Mouse (Mus musculus) ES-E14 (cell line): ENCODE measurements around the gene Rabepk. TPM values are rescaled to one million over a fixed set of nuclear protein-coding genes. Genes with fewer than 3 reads are reported as not detected.

Experiments
- DNase-seq: peaks from one replicate; pipeline ENCODE4 v3.0.0-alpha.2; 2013; ENCODE audit warnings: low read depth, low spot score
- H3K27ac ChIP-seq: 2 replicates; pipeline ENCODE4 v1.5.1; 2012; ENCODE audit warnings: low read depth, mild to moderate bottlenecking, low read length, moderate library complexity, mixed read lengths; ENCODE audit not compliant: poor library complexity, insufficient read depth, severe bottlenecking
- H3K36me3 ChIP-seq: 2 replicates; pipeline ENCODE4 v1.6.1; 2012; ENCODE audit warnings: mild to moderate bottlenecking, low read length, moderate library complexity, mixed read lengths; ENCODE audit not compliant: control insufficient read depth, poor library complexity, insufficient read depth, severe bottlenecking
- H3K4me1 ChIP-seq, 2 experiments: fragments of 150-350 bp in 1 of 2; sonication (generic) in 1 of 2; 2 replicates each; pipeline ENCODE4 v1.6.1; 2012; ENCODE audit warnings: low read length in 2 of 2, mild to moderate bottlenecking in 1 of 2, mixed read lengths in 1 of 2; ENCODE audit not compliant: control insufficient read depth in 2 of 2, insufficient read depth in 2 of 2, poor library complexity in 1 of 2
- H3K4me3 ChIP-seq, 2 experiments: fragments of 150-350 bp in 1 of 2; sonication (generic) in 1 of 2; 2 replicates each; pipeline ENCODE4 v1.5.1; 2012; ENCODE audit warnings: low read length in 2 of 2, low read depth in 1 of 2, mild to moderate bottlenecking in 1 of 2, mixed read lengths in 1 of 2; ENCODE audit not compliant: insufficient read depth in 1 of 2, poor library complexity in 1 of 2, severe bottlenecking in 1 of 2
- H3K9ac ChIP-seq: 2 replicates; pipeline ENCODE4 v1.6.1; 2012; ENCODE audit warnings: low read depth, mild to moderate bottlenecking, low read length, mixed read lengths; ENCODE audit not compliant: poor library complexity, insufficient read depth, severe bottlenecking
- H3K9me3 ChIP-seq: fragments of 150-350 bp; sonication (generic); 2 replicates; pipeline ENCODE4 v1.6.1; 2012; ENCODE audit warnings: low read depth, mild to moderate bottlenecking, low read length; ENCODE audit not compliant: control insufficient read depth, insufficient read depth
- CHD2 ChIP-seq: IDR thresholded peaks from 2 replicates; pipeline ENCODE4 v1.6.1; 2014; ENCODE audit warnings: mild to moderate bottlenecking, low read depth, low read length, inconsistent platforms
- HCFC1 ChIP-seq: IDR thresholded peaks from 2 replicates; pipeline ENCODE4 v1.6.1; 2012; ENCODE audit warnings: low read length, inconsistent platforms, borderline replicate concordance; ENCODE audit not compliant: insufficient read depth
- MAFK ChIP-seq: IDR thresholded peaks from 2 replicates; pipeline ENCODE4 v1.6.1; 2014; ENCODE audit warnings: mild to moderate bottlenecking, low read depth, low read length, inconsistent platforms; ENCODE audit not compliant: insufficient read depth
- ZC3H11A ChIP-seq: IDR thresholded peaks from 2 replicates; pipeline ENCODE4 v1.6.1; 2012; ENCODE audit warnings: low read depth, mild to moderate bottlenecking, inconsistent platforms, low read length, borderline replicate concordance
- ZNF384 ChIP-seq: IDR thresholded peaks from 2 replicates; pipeline ENCODE4 v1.6.1; 2012; ENCODE audit warnings: low read depth, low read length, inconsistent platforms
- in situ Hi-C, 2 experiments: fragments of 600-800 bp; cut with MboI; formaldehyde crosslinking; loops; one replicate each; pipeline ENCODE4 v1.15.1; 2025; ENCODE audit warnings: low sequenced_read_pairs in 2 of 2, inconsistent platforms in 1 of 2; ENCODE audit not compliant: unreplicated experiment in 2 of 2
- total RNA-seq: library from RNA; depleted of rRNA; stranded (reverse); fragments of 300-350 nt; gene quantifications from 2 replicates; pipeline ENCODE4 v1.2.3, GENCODE M21; 2012

The Rabepk gene
- total RNA-seq, 1 experiment: 32.7 TPM

DNA sequence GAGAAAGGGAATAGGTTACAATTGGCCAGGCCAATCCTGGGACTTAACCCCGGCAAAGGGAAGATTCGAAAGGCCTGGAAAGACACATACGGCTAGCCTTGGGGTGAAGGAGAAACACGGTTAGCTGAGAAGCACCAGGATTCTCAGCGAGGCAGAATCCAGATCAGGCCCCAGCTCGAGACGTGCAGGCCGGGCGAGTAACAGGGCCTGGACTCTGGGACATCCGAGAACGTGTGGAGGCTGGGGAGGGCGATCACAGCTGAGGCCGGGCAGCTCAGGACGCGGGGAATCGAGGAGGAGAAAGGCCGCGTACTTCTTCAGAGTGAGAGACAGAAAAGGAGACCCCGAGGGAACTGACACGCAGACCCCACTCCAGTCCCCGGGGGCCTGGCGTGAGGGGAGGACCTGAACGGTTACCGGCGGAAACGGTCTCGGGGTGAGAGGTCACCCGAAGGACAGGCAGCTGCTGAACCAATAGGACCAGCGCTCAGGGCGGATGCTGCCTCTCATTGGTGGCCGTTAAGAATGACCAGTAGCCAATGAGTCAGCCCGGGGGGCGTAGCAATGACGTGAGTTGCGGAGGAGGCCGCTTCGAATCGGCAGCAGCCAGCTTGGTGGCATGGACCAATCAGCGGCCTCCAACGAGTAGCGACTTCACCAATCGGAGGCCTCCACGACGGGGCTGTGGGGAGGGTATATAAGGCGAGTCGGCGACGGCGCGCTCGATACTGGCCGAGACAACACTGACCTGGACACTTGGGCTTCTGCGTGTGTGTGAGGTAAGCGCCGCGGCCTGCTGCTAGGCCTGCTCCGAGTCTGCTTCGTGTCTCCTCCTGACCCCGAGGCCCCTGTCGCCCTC lies 28.1 kb downstream of the Rabepk start, which contains the start of gene Hspa5:
Gene Hspa5 (plus strand): TSS at position 603 of the 859 bp plus-strand sequence.
- DNase-seq: peak; percentile 99
- in situ Hi-C loops: no loop called here
- Histone ChIP-seq H3K9me3 (no peaks in the 10 kb centered on the region), H3K4me1 (peaks cover 3 to 5% of the 10 kb centered on the region in 2 experiments; a peak in 1 of 4 replicates), H3K27ac (peak within 1 kb of the TSS; percentile 92), H3K36me3 (peaks cover 33% of the 10 kb centered on the region), H3K4me3 (peak within 1 kb of the TSS; percentile 97), H3K9ac (peak within 1 kb of the TSS; percentile 98)
- TF ChIP-seq ZNF384 (no peak), MAFK (no peak), CHD2 (peak; percentile 94), ZC3H11A (no peak), HCFC1 (peak; percentile 85)

DNA sequence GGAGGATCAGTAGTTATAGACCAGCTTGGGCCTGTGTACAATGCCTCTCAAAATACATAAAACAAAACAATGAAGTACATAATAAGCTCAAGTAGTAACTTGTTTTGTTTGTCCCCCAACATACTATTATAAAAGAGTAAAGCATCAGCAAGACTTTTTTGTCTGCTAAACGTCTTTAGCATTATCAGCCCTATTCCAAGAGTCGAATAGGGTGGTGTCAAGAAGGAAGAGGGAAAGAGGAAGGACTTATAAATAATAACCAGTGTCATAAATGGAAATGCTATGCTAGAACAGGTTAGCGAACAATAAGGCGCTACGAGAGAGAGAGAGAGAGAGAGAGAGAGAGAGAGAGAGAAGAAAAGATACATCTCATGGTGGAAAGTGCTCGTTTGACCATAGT lies 28.8 kb downstream of the Rabepk start:
- H3K4me3 ChIP-seq: peak overlapping the region; percentile 95 to 97
- H3K4me1 ChIP-seq: peaks cover 3 to 5% of the 10 kb centered on the region in 2 experiments; a peak in 1 of 4 replicates
- no peaks in the 10 kb centered on the region for H3K9me3 ChIP-seq
- H3K27ac ChIP-seq: peak overlapping the region; percentile 92
- peaks cover 28% of the 10 kb centered on the region for H3K36me3 ChIP-seq
- H3K9ac ChIP-seq: peak overlapping the region; percentile 98
- DNase-seq: no peak
- in situ Hi-C loops: no loop called here
- no peak for TF ChIP-seq MAFK
- no peak for TF ChIP-seq ZNF384
- TF ChIP-seq HCFC1: no peak
- TF ChIP-seq CHD2: no peak
- TF ChIP-seq ZC3H11A: no peak

DNA sequence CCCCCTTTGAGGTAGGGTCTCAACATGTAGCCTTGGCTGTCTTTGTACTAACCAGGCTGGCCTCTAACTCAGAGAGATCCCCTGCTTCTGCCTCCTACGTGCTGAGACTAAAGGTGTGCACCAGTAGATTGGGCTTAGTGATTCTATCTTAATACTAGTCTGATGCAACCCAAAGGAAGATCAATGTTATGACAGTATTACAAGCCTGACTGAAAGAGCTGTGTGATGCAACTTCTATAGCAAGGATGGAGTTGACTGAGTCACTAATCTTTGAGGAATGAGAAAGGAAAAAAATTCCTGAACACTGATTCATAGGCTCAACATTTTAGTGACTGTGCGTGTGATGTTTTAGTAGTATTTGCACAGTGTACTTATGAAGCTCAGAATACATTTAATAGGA lies 29.7 kb downstream of the Rabepk start:
- peak overlapping the region in 1 of 2 experiments; percentile 95; a peak in 1 of 4 replicates for H3K4me3 ChIP-seq
- H3K9ac ChIP-seq: 0 out of 2 replicates have a peak overlapping the region, but pooled peaks have one; percentile 14
- no peak overlapping the region for H3K27ac ChIP-seq
- peaks cover 3 to 5% of the 10 kb centered on the region in 2 experiments; a peak in 1 of 4 replicates for H3K4me1 ChIP-seq
- peaks cover 22% of the 10 kb centered on the region for H3K36me3 ChIP-seq
- no peak for DNase-seq
- in situ Hi-C loops: no loop called here
- TF ChIP-seq CHD2 (no peak), ZNF384 (no peak), ZC3H11A (no peak), HCFC1 (no peak), MAFK (no peak)
- H3K9me3 ChIP-seq: no peaks in the 10 kb centered on the region

DNA sequence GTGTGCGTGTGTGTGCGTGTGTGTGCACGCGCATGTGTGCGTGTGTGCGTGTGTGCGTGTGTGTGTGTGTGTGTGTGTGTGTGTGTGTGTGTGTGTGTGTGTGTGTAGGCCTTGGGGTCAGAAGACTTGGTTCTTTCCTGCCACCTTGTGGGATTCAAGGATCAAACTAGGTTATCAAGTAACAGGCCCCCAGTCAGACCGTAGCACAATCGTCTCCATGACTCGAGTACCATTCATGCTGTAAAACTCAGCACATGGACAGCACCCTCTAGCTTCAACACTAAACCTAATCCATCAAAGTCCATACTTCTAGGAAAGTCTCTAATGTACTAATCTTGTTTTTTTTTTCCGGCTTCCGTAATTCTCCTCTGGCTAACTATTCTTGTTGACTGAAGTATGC lies 34.9 kb downstream of the Rabepk start:
- H3K9ac ChIP-seq: no peak overlapping the region
- no peaks in the 10 kb centered on the region for H3K4me1 ChIP-seq
- no peaks in the 10 kb centered on the region for H3K36me3 ChIP-seq
- DNase-seq: no peak
- no peaks in the 10 kb centered on the region for H3K9me3 ChIP-seq
- TF ChIP-seq ZC3H11A (no peak), CHD2 (no peak), HCFC1 (no peak), ZNF384 (no peak), MAFK (no peak)
- no peak overlapping the region for H3K4me3 ChIP-seq
- H3K27ac ChIP-seq: no peak overlapping the region
- in situ Hi-C loops: no loop called here
